Mouse (Mus musculus) heart, postnatal 25 days (tissue): ENCODE measurements around the gene Ptar1. TPM values are rescaled to one million over a fixed set of nuclear protein-coding genes. Genes with fewer than 3 reads are reported as not detected.

Experiments used
- DNase-seq: peaks from one replicate; pipeline ENCODE4 v3.0.0; 2022; ENCODE audit warnings: low spot score
- intact Hi-C: fragments of 180-260 bp; cut with DNase I; formaldehyde crosslinking; loops from one replicate; pipeline ENCODE4 v1.15.1; 2025
- total RNA-seq, 2 experiments: library from RNA; stranded (reverse); gene quantifications; 2 replicates each; pipeline ENCODE4 v1.2.3; 2021

Gene Ptar1
- total RNA-seq, 2 experiments from 2014 or later: 21.0 to 23.0 TPM

GRCm38 (mm10) chr19:23757011-23757410 lies 69.8 kb downstream of the Ptar1 start:
- DNase-seq: no peak
- intact Hi-C loops: no loop called here

- DNase-seq: peak; percentile 85
- intact Hi-C loops: loop anchor here (1.0 kb wide), 1 partner anchor 71 kb away; the partner anchor contains the start of gene Ptar1
These were observed 70.8 kb downstream of the Ptar1 start for GRCm38 (mm10) chr19:23757961-23758553.

- peak; percentile 66 for DNase-seq
- intact Hi-C loops: loop anchor here (1.0 kb wide), 1 partner anchor 71 kb away; the partner anchor contains the start of gene Ptar1
These were observed 71.5 kb downstream of the Ptar1 start, which contains the start of gene Apba1 for GRCm38 (mm10) chr19:23758554-23759321. TSS of gene Apba1 (plus strand) at chr19:23758887.

- no peak for DNase-seq
These were observed 72.2 kb downstream of the Ptar1 start for GRCm38 (mm10) chr19:23759322-23759945.

GRCm38 (mm10) chr19:23763371-23763770 lies 76.1 kb downstream of the Ptar1 start:
- no peak for DNase-seq
- intact Hi-C loops: no loop called here

More at GRCm38 (mm10) chr19:23759322-23759945, 72.2 kb downstream of the Ptar1 start:
- intact Hi-C loops: no loop called here

GRCm38 (mm10) chr19:23764051-23764450 lies 76.8 kb downstream of the Ptar1 start:
- intact Hi-C loops: no loop called here
- no peak for DNase-seq

- DNase-seq: no peak
- intact Hi-C loops: no loop called here
These were observed 81.6 kb downstream of the Ptar1 start for GRCm38 (mm10) chr19:23768864-23769263.

- no peak for DNase-seq
- intact Hi-C loops: no loop called here
These were observed 83.5 kb downstream of the Ptar1 start for GRCm38 (mm10) chr19:23770494-23771423.

- DNase-seq: no peak
- intact Hi-C loops: no loop called here
These were observed 84.7 kb downstream of the Ptar1 start for GRCm38 (mm10) chr19:23771971-23772370.

GRCm38 (mm10) chr19:23775356-23775755 lies 88.1 kb downstream of the Ptar1 start:
- intact Hi-C loops: no loop called here
- DNase-seq: no peak

- no peak for DNase-seq
- intact Hi-C loops: no loop called here
These were observed 91.9 kb downstream of the Ptar1 start for GRCm38 (mm10) chr19:23779130-23779529.

- intact Hi-C loops: no loop called here
These were observed 92.9 kb downstream of the Ptar1 start for GRCm38 (mm10) chr19:23780105-23780504.

More at GRCm38 (mm10) chr19:23780105-23780504, 92.9 kb downstream of the Ptar1 start:
- DNase-seq: no peak

Other genes with a start within 250 kb of the Ptar1 start
- 1 to 10 TPM; 2.0 to 2.7 TPM for gene Mamdc2, start 239.0 kb upstream of the Ptar1 start, total RNA-seq
- gene 1700028P14Rik, start 34.6 kb upstream of the Ptar1 start, total RNA-seq: not detected
- gene Apba1, start 71.5 kb downstream of the Ptar1 start, total RNA-seq: 1 to 10 TPM; 3.7 to 3.9 TPM